Mouse (Mus musculus) thymus, postnatal 0 days (tissue): ENCODE data around the gene Qars. TPM values are rescaled to one million over a fixed set of nuclear protein-coding genes. Genes with fewer than 3 reads are reported as not detected.
A peak's percentile ranks its signal among the peaks of the same experiment; 100 is the strongest.

Experiments used
- DNase-seq: peaks from one replicate; pipeline ENCODE4 v3.0.0-alpha.2; 2015; ENCODE audit warnings: low spot score
- polyA plus RNA-seq: library from polyadenylated mRNA; unstranded; fragments of >200 nt; fragmentation: Nextera tagmentation; extraction: Ambion mirVana; gene quantifications from 2 replicates; pipeline ENCODE4 v1.2.1, GENCODE M21; 2015

Qars gene
- polyA plus RNA-seq, 1 experiment from 2014 or later, result 113 TPM

- DNase-seq, result no peak
These were observed 17.9 kb downstream of the Qars start for GRCm38 (mm10) chr9:108525400-108525799.

DNA sequence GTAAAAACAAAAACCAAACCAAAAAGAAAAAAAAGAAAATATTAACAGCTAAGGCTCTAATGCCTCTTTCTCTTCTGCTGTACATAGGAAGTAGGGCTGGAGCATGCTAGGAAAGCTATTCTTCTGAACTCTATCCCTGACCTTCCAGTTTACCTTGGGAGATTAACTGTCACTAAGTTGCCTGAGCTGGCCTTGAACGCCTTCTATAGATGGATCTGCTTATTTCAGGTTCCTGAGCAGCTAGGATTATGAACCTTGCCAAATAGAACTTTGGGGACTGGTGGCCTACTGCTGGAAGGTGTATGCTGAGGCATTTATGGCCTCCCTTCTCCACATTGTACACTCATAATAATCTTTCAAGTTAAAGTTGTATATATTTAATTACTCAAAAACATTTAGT is 23.4 kb downstream of the Qars start:
- DNase-seq, result no peak

- no peak for DNase-seq
These were observed 24.0 kb downstream of the Qars start for GRCm38 (mm10) chr9:108531496-108531895.

DNA sequence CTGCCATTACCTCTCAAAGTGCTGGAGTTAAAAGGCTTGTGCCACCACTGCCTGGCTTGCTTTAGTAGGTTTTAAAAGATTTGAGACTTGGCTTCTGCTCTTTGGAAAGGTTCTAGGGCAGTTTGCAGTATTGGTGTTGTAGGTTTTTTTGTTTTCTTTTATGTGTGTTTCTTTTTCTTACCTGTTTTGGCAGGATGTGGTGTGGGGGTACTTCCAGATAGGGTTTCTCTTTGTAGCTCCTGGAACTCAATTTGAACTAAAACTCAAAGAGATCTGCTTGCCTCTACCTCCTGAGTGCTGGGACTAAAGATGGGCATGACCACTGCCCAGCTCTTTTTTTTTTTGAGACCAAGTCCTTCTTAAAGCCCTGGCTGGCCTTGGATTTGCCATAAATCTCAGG is 33.3 kb downstream of the Qars start:
- peak; percentile 54 for DNase-seq

DNA sequence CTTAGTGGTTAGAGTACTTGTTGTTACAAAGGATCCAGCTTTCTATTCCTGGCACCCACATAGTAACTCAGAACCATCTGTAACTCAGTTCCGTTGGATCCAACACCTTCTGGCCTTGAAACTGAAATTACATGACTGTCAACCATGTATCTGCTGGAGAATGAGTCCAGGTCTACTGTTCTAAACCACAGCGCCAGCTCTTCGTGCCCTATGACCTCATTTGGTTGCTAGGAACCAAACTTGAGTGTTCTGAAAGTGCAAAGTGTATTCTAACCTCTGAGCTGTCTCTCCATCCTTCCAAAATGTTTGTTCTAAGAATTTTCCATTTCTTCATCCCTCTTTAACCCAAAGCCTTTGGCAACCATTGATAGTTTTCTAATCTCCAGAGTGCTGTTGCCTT is 38.5 kb downstream of the Qars start:
- no peak for DNase-seq

DNA sequence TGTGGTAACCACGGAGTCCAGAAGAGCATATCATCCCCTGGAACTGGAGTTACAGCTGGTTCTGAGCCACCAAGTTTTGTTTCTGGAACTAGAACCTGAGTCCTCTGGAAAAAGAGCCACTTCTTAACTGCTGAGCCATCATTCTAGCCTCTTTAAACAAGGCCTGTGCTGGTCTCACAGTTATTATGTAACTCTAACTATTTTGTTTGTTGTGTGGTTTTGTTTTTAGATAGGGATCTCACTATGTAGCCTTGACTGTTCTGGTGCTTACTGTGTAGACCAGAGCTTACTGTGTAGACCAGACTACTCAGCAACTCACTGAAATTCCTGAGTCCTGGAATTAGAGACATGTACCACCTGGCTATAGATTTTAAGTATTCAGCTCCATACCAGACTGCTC is 39.4 kb downstream of the Qars start:
- DNase-seq, result no peak

GRCm38 (mm10) chr9:108559169-108559568 is 51.7 kb downstream of the Qars start:
- DNase-seq, result no peak

DNA sequence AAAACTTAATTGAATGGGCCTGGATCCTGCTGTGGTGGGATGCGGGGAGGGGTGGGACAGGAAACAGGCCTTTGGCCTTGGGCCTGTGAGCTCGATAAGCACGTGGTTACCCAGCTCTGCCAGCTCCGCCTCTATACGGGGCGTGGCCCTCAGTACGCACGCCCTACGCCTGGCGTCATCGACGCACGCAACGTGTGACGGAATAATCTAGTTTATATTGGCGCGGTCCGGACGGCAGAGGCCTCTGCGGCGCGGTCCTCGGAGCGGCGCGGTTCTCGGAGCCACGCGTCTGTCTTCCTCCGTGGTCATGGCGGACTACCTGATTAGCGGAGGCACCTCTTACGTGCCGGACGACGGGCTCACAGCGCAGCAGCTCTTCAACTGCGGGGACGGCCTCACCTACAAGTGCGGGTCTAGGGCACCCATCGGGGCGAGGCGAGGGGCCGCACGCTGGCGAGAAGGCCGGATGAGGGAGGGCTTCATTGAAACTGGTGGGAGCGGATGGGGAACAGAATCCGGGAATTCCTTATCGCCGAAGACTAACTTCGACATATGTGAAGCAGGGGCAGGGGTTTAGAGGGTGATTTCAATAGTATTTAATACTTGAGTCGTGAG is 52.8 kb downstream of the Qars start, which contains the start of gene Impdh2:
Gene Impdh2 (plus strand): TSS at position 60 of the 615 bp plus-strand sequence.
- DNase-seq, result peak; percentile 97

DNA sequence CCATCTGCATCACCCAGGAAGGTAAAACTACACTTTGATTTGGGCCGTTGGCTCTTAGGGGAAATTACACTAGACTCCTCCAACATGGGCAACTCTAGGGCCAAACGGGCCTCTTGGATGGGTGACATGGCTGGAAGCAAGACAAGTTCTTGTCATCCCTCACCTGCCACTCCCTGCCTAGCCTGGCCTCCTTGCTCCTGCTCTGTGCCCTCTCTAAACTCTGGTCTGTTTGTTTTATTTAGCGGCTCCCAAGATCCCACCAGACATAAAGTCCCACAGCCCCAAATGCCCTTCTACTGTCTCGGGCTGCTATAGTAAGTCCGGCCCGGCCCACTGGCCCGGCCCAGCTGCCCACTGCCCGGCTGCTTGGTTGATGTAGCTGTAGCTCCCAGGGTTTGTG is 56.2 kb downstream of the Qars start:
- DNase-seq, result no peak

DNA sequence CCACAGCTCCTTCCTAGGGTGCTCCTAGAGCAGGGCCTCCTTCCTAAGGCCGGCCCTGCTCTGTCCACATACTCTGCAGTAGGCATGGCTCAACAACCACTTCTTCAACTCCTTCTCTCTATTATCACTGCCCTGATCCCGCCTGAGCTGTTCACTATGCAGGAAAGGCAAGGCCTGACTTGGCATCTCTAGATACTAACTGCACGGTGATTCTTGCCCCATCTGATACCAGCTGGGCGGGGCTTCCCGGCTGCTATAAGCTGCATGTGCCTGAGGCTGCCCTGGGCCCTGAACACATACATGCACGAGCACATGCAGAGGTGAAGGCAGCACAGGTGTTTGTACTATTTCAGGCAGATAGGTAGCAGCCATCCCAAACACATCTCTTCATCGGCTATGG is 56.6 kb downstream of the Qars start:
- DNase-seq, result no peak

Other genes starting within 250 kb of the Qars start
- 14.0 and 15.6 TPM in 2 replicates for gene Dag1, start 243.7 kb upstream of the Qars start, polyA plus RNA-seq
- gene Nicn1, start 217.3 kb upstream of the Qars start, polyA plus RNA-seq, result 8.2 and 12.4 TPM in 2 replicates
- 1.1 and 1.8 TPM in 2 replicates for gene Amt, start 210.9 kb upstream of the Qars start, polyA plus RNA-seq
- 517 and 543 TPM in 2 replicates for gene Rhoa, start 201.6 kb upstream of the Qars start, polyA plus RNA-seq
- 41.6 and 45.7 TPM in 2 replicates for gene Tcta, start 201.5 kb upstream of the Qars start, polyA plus RNA-seq
- gene Gpx1, start 168.8 kb upstream of the Qars start, polyA plus RNA-seq, result 862 and 915 TPM in 2 replicates
- 83.7 and 93.1 TPM in 2 replicates for gene Usp4, start 159.9 kb upstream of the Qars start, polyA plus RNA-seq
- gene 1700102P08Rik, start 114.9 kb upstream of the Qars start, polyA plus RNA-seq, result 0.57 and 0.99 TPM in 2 replicates
- gene Ccdc36, start 79.2 kb upstream of the Qars start, polyA plus RNA-seq, result 0.15 and 0.20 TPM in 2 replicates
- not detected in 2 replicates for gene BC048562, start 71.2 kb upstream of the Qars start, polyA plus RNA-seq
- gene Ccdc71, start 47.2 kb upstream of the Qars start, polyA plus RNA-seq, result 51.0 and 54.2 TPM in 2 replicates
- 9.5 and 11.2 TPM in 2 replicates for gene Klhdc8b, start 46.1 kb upstream of the Qars start, polyA plus RNA-seq
- gene Lamb2, start 28.0 kb upstream of the Qars start, polyA plus RNA-seq, result 3.9 and 4.4 TPM in 2 replicates
- 52.3 and 57.7 TPM in 2 replicates for gene Usp19, start 17.1 kb upstream of the Qars start, polyA plus RNA-seq
- 84.5 and 96.7 TPM in 2 replicates for gene Qrich1, start 9.1 kb downstream of the Qars start, polyA plus RNA-seq
- 161 and 172 TPM in 2 replicates for gene Impdh2, start 52.6 kb downstream of the Qars start, polyA plus RNA-seq
- gene Ndufaf3, start 59.7 kb downstream of the Qars start, polyA plus RNA-seq, result 96.1 and 101 TPM in 2 replicates
- 115 and 120 TPM in 2 replicates for gene Dalrd3, start 62.2 kb downstream of the Qars start, polyA plus RNA-seq
- gene Wdr6, start 71.0 kb downstream of the Qars start, polyA plus RNA-seq, result 44.3 and 47.0 TPM in 2 replicates
- 3.5 and 3.7 TPM in 2 replicates for gene P4htm, start 90.0 kb downstream of the Qars start, polyA plus RNA-seq
- gene Arih2, start 141.7 kb downstream of the Qars start, polyA plus RNA-seq, result 44.7 and 49.1 TPM in 2 replicates
- gene Slc25a20, start 154.4 kb downstream of the Qars start, polyA plus RNA-seq, result 40.9 and 43.4 TPM in 2 replicates
- gene Prkar2a, start 181.6 kb downstream of the Qars start, polyA plus RNA-seq, result 5.8 and 7.7 TPM in 2 replicates